In the genomic region with DNA sequence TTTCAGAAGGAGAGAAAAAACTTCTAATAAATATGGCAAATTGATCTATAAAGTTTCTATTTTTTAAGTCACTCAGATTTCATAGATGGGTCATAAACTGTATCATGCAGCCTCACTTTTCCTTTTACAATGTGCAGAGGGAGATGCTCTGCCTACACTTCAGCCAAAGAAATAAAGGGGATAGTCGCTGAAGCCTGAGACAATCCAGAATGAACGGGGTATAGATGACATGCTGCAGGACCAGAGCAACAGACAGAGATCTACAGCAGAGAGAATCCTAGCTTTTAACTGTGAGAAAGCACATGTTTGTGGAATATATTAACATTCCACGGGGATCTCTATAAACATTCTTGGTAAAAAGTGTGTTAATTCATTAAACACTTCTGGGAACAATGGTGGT, we compare ENCODE assay signal across 16 mouse cellular contexts.
"Had no signal": no experiment of that assay in that cellular context is flagged by ENCODE, and none has a peak within 500 bp of the region (broad histone marks: within the 10 kb centered on the region; RNA-seq: fewer than 3 reads in every experiment).

No protein-coding gene starts in this region.

- H3K9ac ChIP-seq: neural tube, embryonic 13.5 days; neural tube, embryonic 15.5 days; stomach, embryonic 15.5 days had no signal

- H3K9me3 ChIP-seq: neural tube, embryonic 13.5 days; neural tube, embryonic 15.5 days; stomach, embryonic 15.5 days had no signal

- H3K27ac ChIP-seq: neural tube, embryonic 13.5 days; neural tube, embryonic 15.5 days; stomach, embryonic 15.5 days; stomach, postnatal 0 days had no signal

- H3K4me1 ChIP-seq: neural tube, embryonic 13.5 days; neural tube, embryonic 15.5 days; stomach, embryonic 15.5 days had no signal

- H3K27me3 ChIP-seq: neural tube, embryonic 13.5 days; neural tube, embryonic 15.5 days; stomach, embryonic 15.5 days had no signal

- H3K4me2 ChIP-seq: neural tube, embryonic 13.5 days; neural tube, embryonic 15.5 days; stomach, embryonic 15.5 days had no signal

- DNase-seq: retina, postnatal 1 day; right cerebral cortex, adult 18-20 months; right cerebral cortex, postnatal 14 days; right cerebral cortex, postnatal 25 days; right cerebral cortex, postnatal 4 days; spleen, adult 18-20 months; thymus, adult 18-20 months; thymus, adult 2 months; thymus, postnatal 14 days; thymus, postnatal 25 days; thymus, postnatal 36 days; thymus, postnatal 4 days had no signal

- H3K36me3 ChIP-seq: neural tube, embryonic 13.5 days; neural tube, embryonic 15.5 days; stomach, embryonic 15.5 days had no signal

- H3K4me3 ChIP-seq: neural tube, embryonic 13.5 days; neural tube, embryonic 15.5 days; stomach, embryonic 15.5 days had no signal
